Mouse (Mus musculus) layer of hippocampus, postnatal 14 days (tissue): Measurements from ENCODE around the gene Atf5. TPM values are rescaled to one million over a fixed set of nuclear protein-coding genes. Genes with fewer than 3 reads are reported as not detected.

Experiments used
- DNase-seq, 2 experiments: peaks; one replicate each; pipeline ENCODE4 v3.0.0; 2021 to 2022; ENCODE audit warnings: low spot score in 2 of 2, mixed read lengths in 1 of 2
- microRNA-seq, 2 experiments: library from miRNA; unstranded; fragments of <30 nt; microRNA quantifications; one replicate each; pipeline ENCODE4 v1.2.0; 2021
- total RNA-seq, 2 experiments: library from RNA; stranded (reverse); gene quantifications; 2 replicates each; pipeline ENCODE4 v1.2.3; 2021

Gene Atf5
- total RNA-seq, 2 experiments from 2014 or later: 27.3 to 28.4 TPM

DNA sequence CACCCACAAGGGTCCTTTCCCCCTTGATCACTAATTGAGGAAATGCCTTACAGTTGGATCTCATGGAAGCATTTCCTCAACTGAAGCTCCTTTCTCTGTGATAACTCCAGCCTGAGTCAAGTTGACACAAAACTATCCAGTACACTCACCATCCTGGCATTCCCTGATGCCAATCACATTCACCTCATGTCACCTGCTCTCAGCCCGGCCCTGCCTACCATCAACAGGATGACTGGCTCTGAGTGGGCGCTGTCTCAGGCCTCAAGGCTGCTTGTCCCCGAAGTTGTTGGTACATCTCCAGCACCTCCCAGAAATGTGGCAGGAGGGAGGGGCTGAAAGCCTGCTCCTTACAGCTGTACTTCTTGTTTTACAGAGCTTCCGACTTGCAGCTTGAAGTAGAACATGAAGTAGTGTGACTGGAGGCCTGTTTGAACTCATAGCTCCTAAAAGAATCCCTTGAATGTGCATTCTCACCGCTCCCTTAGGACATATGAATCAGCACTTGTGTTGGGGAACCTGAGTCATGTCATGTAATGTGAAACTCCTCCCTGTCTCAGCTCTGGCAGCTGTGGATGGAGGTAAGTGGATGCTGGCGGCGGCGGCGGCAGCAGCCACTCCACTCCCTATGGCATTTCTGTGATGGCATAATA is 39.5 kb downstream of the Atf5 start:
- no peak for DNase-seq

DNA sequence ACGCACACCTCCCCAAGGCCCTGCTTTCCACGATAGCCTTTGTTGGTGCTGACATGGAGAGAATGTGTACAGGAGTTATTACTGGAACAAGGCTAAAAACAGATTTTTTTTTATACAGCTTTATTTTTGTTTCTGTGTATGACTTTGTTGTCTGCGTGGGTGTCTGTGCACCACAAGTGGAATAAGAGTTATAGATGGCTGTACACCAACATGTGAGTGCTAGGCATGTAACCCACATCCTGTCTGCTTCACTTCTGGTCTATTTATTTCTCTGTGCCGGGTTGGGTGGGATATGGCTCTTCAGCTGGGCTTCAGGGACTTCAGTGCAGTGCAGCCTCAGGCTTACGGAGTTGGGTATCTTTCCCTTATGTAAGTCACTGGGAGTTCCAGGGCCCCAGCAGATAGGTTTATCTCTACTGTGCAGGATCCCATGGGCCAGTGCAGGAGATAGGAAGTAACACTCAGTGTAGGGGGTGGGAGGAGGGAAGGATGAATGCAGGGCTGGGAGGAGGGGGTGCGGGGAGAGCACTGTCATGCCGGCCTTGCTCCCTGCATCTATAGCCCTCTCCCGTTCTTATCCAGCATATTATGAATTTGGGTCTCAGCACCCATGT is 43.8 kb downstream of the Atf5 start:
- no peak for DNase-seq

DNA sequence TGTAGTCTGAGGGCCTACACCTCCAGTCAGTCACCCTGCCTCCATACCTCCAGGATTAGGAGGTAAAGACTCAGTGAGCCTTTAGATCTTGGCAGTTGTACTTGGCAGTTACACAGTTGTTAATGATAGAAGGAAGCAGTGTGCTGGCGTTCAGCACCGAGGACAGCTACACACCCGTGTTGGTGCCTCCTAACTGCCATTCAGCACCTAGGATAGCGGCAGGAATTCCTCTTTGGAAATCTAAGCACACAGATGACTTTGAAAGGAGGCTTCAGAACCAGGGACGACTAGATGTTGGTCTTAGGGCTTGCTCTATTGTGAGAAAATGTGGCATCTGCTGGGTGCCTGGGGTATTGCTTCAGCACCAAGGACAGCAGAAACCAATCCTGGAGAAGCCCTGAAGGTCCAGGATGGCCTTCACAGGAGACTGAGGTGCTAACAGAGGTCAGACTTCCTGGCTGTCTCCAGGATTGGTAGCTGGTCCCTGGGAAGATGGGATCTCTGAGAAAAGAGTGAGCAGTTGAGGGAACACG is 46.3 kb downstream of the Atf5 start:
- DNase-seq: peak in 1 of 2 experiments; percentile 17

GRCm38 (mm10) chr7:44768129-44768528 is 48.3 kb downstream of the Atf5 start:
- DNase-seq: no peak

Small RNAs within 50 kb of the gene (microRNA-seq; reads per million reads assigned to microRNA genes)
- gene Mir707: 0 reads per million in 2 experiments

Other genes starting within 250 kb of the Atf5 start
- under 1 TPM in 1 of 2 experiments, not detected in 1; 0.30 TPM for gene Napsa, start 244.3 kb downstream of the Atf5 start, total RNA-seq
- gene Kcnc3, start 226.0 kb downstream of the Atf5 start, total RNA-seq: 100 to 1,000 TPM; 146 to 149 TPM
- 10 to 100 TPM; 20.9 to 24.6 TPM for gene Myh14, start 145.8 kb downstream of the Atf5 start, total RNA-seq
- gene Izumo2, start 107.9 kb downstream of the Atf5 start, total RNA-seq: not detected
- 10 to 100 TPM; 31.8 to 33.4 TPM for gene Vrk3, start 68.2 kb downstream of the Atf5 start, total RNA-seq
- under 1 TPM; 0.24 to 0.25 TPM for gene Zfp473, start 65.6 kb downstream of the Atf5 start, total RNA-seq
- gene Nup62, start 570 bp downstream of the Atf5 start, total RNA-seq: 10 to 100 TPM; 29.6 to 36.7 TPM
- 1 to 10 TPM; 1.5 to 1.8 TPM for gene Il4i1, start 271 bp downstream of the Atf5 start, total RNA-seq
- gene Akt1s1, start 32.3 kb upstream of the Atf5 start, total RNA-seq: 10 to 100 TPM; 81.6 to 89.7 TPM
- gene Tbc1d17, start 32.4 kb upstream of the Atf5 start, total RNA-seq: 10 to 100 TPM; 46.2 to 54.2 TPM
- gene Pnkp, start 40.5 kb upstream of the Atf5 start, total RNA-seq: 10 to 100 TPM; 32.3 to 33.3 TPM
- gene Ptov1, start 53.1 kb upstream of the Atf5 start, total RNA-seq: 100 to 1,000 TPM; 272 to 295 TPM
- 100 to 1,000 TPM; 106 to 111 TPM for gene Med25, start 76.1 kb upstream of the Atf5 start, total RNA-seq
- 10 to 100 TPM; 21.0 to 21.4 TPM for gene Fuz, start 79.4 kb upstream of the Atf5 start, total RNA-seq
- 100 to 1,000 TPM; 310 to 327 TPM for gene Ap2a1, start 112.8 kb upstream of the Atf5 start, total RNA-seq
- gene Tsks, start 126.5 kb upstream of the Atf5 start, total RNA-seq: under 1 TPM in 1 of 2 experiments, not detected in 1; 0.69 TPM
- 100 to 1,000 TPM; 115 to 116 TPM for gene Cpt1c, start 158.2 kb upstream of the Atf5 start, total RNA-seq
- gene Prmt1, start 169.9 kb upstream of the Atf5 start, total RNA-seq: 100 to 1,000 TPM; 163 to 195 TPM
- gene Irf3, start 181.0 kb upstream of the Atf5 start, total RNA-seq: 10 to 100 TPM; 33.8 to 46.5 TPM
- 1 to 10 TPM; 2.0 to 3.9 TPM for gene Bcl2l12, start 182.1 kb upstream of the Atf5 start, total RNA-seq
- gene Scaf1, start 199.7 kb upstream of the Atf5 start, total RNA-seq: 100 to 1,000 TPM; 153 to 158 TPM
- 10 to 100 TPM; 12.1 to 16.2 TPM for gene Rras, start 201.3 kb upstream of the Atf5 start, total RNA-seq
- 10 to 100 TPM; 67.3 to 67.9 TPM for gene Prr12, start 236.2 kb upstream of the Atf5 start, total RNA-seq
- gene Nosip, start 245.8 kb upstream of the Atf5 start, total RNA-seq: 10 to 100 TPM; 49.2 to 55.4 TPM
- gene Prrg2, start 246.0 kb upstream of the Atf5 start, total RNA-seq: 1 to 10 TPM; 5.3 to 7.4 TPM